Mouse (Mus musculus): ENCODE results near the gene Mars2. TPM values are rescaled to one million over a fixed set of nuclear protein-coding genes. Genes with fewer than 3 reads are reported as not detected.

Gene Mars2
- polyA plus RNA-seq, 1 experiment from 2014 or later: 2.9 TPM

GRCm38 (mm10) chr1:55224111-55224510 is 12.9 kb upstream of the Mars2 start:
- Histone ChIP-seq H3K4me2 (peak overlapping the region; percentile 72), H3K4me3 (peak overlapping the region; percentile 57; the same call in 1 of the 2 replicates), H3K27me3 (replicated peaks) (no peaks in the 10 kb centered on the region), H3K36me3 (no peaks in the 10 kb centered on the region), H3K9me3 (no peaks in the 10 kb centered on the region), H3K9ac (no peak overlapping the region), H3K27ac (replicated peaks) (no peak overlapping the region), H3K4me1 (peaks cover 35% of the 10 kb centered on the region)
- ATAC-seq (ENCODE audit: extremely low read depth, insufficient number of reproducible peaks, low FRiP score, low TSS enrichment): no peak
- 74% methylated on average over 11 of the region's 11 CpGs for WGBS

- Histone ChIP-seq H3K4me3 (peak overlapping the region; percentile 57), H3K36me3 (no peaks in the 10 kb centered on the region), H3K9me3 (no peaks in the 10 kb centered on the region), H3K27me3 (replicated peaks) (no peaks in the 10 kb centered on the region), H3K4me1 (peaks cover 35% of the 10 kb centered on the region), H3K4me2 (peak overlapping the region; percentile 72), H3K9ac (peak overlapping the region; percentile 82), H3K27ac (replicated peaks) (peak overlapping the region; percentile 20; the same call in 1 of the 2 replicates)
- no peak for ATAC-seq (ENCODE audit: extremely low read depth, insufficient number of reproducible peaks, low FRiP score, low TSS enrichment)
- WGBS: 48% methylated on average over 3 of the region's 3 CpGs
Measured at GRCm38 (mm10) chr1:55225398-55225797, 11.6 kb upstream of the Mars2 start.

- Histone ChIP-seq H3K4me3 (peak within 1 kb of the TSS; percentile 57), H3K4me2 (peak within 1 kb of the TSS; percentile 72), H3K36me3 (no peaks in the 10 kb centered on the region), H3K9me3 (no peaks in the 10 kb centered on the region), H3K27ac (replicated peaks) (peak within 1 kb of the TSS; percentile 77), H3K27me3 (replicated peaks) (no peaks in the 10 kb centered on the region), H3K4me1 (peaks cover 28% of the 10 kb centered on the region), H3K9ac (peak within 1 kb of the TSS; percentile 82)
- 3% methylated on average over 26 of the region's 26 CpGs for WGBS
- ATAC-seq (ENCODE audit: extremely low read depth, insufficient number of reproducible peaks, low FRiP score, low TSS enrichment): no peak; the same call in 1 of the 2 replicates
Measured at GRCm38 (mm10) chr1:55226011-55226857, 10.7 kb upstream of the Mars2 start, which contains the start of gene Rftn2. TSS of gene Rftn2 (minus strand) at chr1:55226782.

GRCm38 (mm10) chr1:55227376-55227775 is 9.6 kb upstream of the Mars2 start:
- H3K9ac ChIP-seq: no peak overlapping the region
- no peak overlapping the region for H3K27ac ChIP-seq (replicated peaks)
- ATAC-seq (ENCODE audit: extremely low read depth, insufficient number of reproducible peaks, low FRiP score, low TSS enrichment): no peak
- WGBS: 54% methylated on average over 1 of the region's 1 CpGs
- no peaks in the 10 kb centered on the region for H3K36me3 ChIP-seq
- H3K4me1 ChIP-seq: peaks cover 16% of the 10 kb centered on the region
- no peaks in the 10 kb centered on the region for H3K27me3 ChIP-seq (replicated peaks)
- H3K9me3 ChIP-seq: no peaks in the 10 kb centered on the region
- H3K4me2 ChIP-seq: peak overlapping the region; percentile 18; the same call in 1 of the 2 replicates
- H3K4me3 ChIP-seq: no peak overlapping the region

- Histone ChIP-seq H3K4me3 (no peak overlapping the region), H3K9ac (no peak overlapping the region), H3K4me1 (peaks cover 14% of the 10 kb centered on the region), H3K27ac (replicated peaks) (no peak overlapping the region), H3K9me3 (no peaks in the 10 kb centered on the region), H3K36me3 (no peaks in the 10 kb centered on the region), H3K27me3 (replicated peaks) (no peaks in the 10 kb centered on the region), H3K4me2 (no peak overlapping the region)
- ATAC-seq (ENCODE audit: extremely low read depth, insufficient number of reproducible peaks, low FRiP score, low TSS enrichment): no peak
- 70% methylated on average over 8 of the region's 8 CpGs for WGBS
Measured at GRCm38 (mm10) chr1:55228256-55228884, 8.6 kb upstream of the Mars2 start.

GRCm38 (mm10) chr1:55234910-55235520 is 2.0 kb upstream of the Mars2 start:
- 50% methylated on average over 16 of the region's 16 CpGs for WGBS
- ATAC-seq (ENCODE audit: extremely low read depth, insufficient number of reproducible peaks, low FRiP score, low TSS enrichment): no peak
- H3K4me2 ChIP-seq: no peak overlapping the region
- peaks cover 24% of the 10 kb centered on the region for H3K4me1 ChIP-seq
- no peak overlapping the region for H3K9ac ChIP-seq
- H3K27ac ChIP-seq (replicated peaks): no peak overlapping the region
- H3K9me3 ChIP-seq: no peaks in the 10 kb centered on the region
- H3K36me3 ChIP-seq: no peaks in the 10 kb centered on the region
- H3K4me3 ChIP-seq: no peak overlapping the region
- no peaks in the 10 kb centered on the region for H3K27me3 ChIP-seq (replicated peaks)

GRCm38 (mm10) chr1:55236487-55236886 is 490 bp upstream of the Mars2 start:
- Histone ChIP-seq H3K36me3 (no peaks in the 10 kb centered on the region), H3K27ac (replicated peaks) (no peak overlapping the region), H3K27me3 (replicated peaks) (no peaks in the 10 kb centered on the region), H3K4me3 (peak overlapping the region; percentile 89), H3K9me3 (no peaks in the 10 kb centered on the region), H3K4me2 (peak overlapping the region; percentile 99), H3K4me1 (peaks cover 31% of the 10 kb centered on the region), H3K9ac (peak overlapping the region; percentile 73)
- 35% methylated on average over 5 of the region's 5 CpGs for WGBS
- no peak for ATAC-seq (ENCODE audit: extremely low read depth, insufficient number of reproducible peaks, low FRiP score, low TSS enrichment)

GRCm38 (mm10) chr1:55237643-55238161 is 725 bp downstream of the Mars2 start:
- WGBS: under 1% methylated on average over 23 of the region's 23 CpGs
- ATAC-seq (ENCODE audit: extremely low read depth, insufficient number of reproducible peaks, low FRiP score, low TSS enrichment): no peak
- Histone ChIP-seq H3K9ac (peak overlapping the region; percentile 88), H3K27me3 (replicated peaks) (no peaks in the 10 kb centered on the region), H3K36me3 (no peaks in the 10 kb centered on the region), H3K4me2 (peak overlapping the region; percentile 99), H3K9me3 (no peaks in the 10 kb centered on the region), H3K4me3 (peak overlapping the region; percentile 89), H3K4me1 (peaks cover 31% of the 10 kb centered on the region), H3K27ac (replicated peaks) (peak overlapping the region; percentile 78)

- peak overlapping the region; percentile 99 for H3K4me2 ChIP-seq
- H3K27ac ChIP-seq (replicated peaks): no peak overlapping the region
- no peaks in the 10 kb centered on the region for H3K27me3 ChIP-seq (replicated peaks)
- no peaks in the 10 kb centered on the region for H3K9me3 ChIP-seq
- H3K36me3 ChIP-seq: no peaks in the 10 kb centered on the region
- H3K9ac ChIP-seq: peak overlapping the region; percentile 88
- no peak for ATAC-seq (ENCODE audit: extremely low read depth, insufficient number of reproducible peaks, low FRiP score, low TSS enrichment)
- peak overlapping the region; percentile 89 for H3K4me3 ChIP-seq
- 30% methylated on average over 13 of the region's 13 CpGs for WGBS
- peaks cover 31% of the 10 kb centered on the region for H3K4me1 ChIP-seq
Measured at GRCm38 (mm10) chr1:55238496-55238895, 1.5 kb downstream of the Mars2 start.

- ATAC-seq (ENCODE audit: extremely low read depth, insufficient number of reproducible peaks, low FRiP score, low TSS enrichment): no peak
- H3K36me3 ChIP-seq: no peaks in the 10 kb centered on the region
- no peak overlapping the region for H3K27ac ChIP-seq (replicated peaks)
- H3K27me3 ChIP-seq (replicated peaks): no peaks in the 10 kb centered on the region
- H3K9me3 ChIP-seq: no peaks in the 10 kb centered on the region
- H3K4me1 ChIP-seq: peaks cover 31% of the 10 kb centered on the region
- H3K9ac ChIP-seq: peak overlapping the region; percentile 88; the same call in 1 of the 2 replicates
- WGBS: 0% methylated on average over 1 of the region's 1 CpGs
- peak overlapping the region; percentile 89 for H3K4me3 ChIP-seq
- peak overlapping the region; percentile 99 for H3K4me2 ChIP-seq
Measured at GRCm38 (mm10) chr1:55239237-55239636, 2.3 kb downstream of the Mars2 start.

GRCm38 (mm10) chr1:55246374-55246773 is 9.4 kb downstream of the Mars2 start:
- H3K36me3 ChIP-seq: no peaks in the 10 kb centered on the region
- no peak overlapping the region for H3K27ac ChIP-seq (replicated peaks)
- H3K4me3 ChIP-seq: no peak overlapping the region
- ATAC-seq (ENCODE audit: extremely low read depth, insufficient number of reproducible peaks, low FRiP score, low TSS enrichment): no peak
- H3K9ac ChIP-seq: no peak overlapping the region
- no peaks in the 10 kb centered on the region for H3K4me1 ChIP-seq
- WGBS: 82% methylated on average over 2 of the region's 2 CpGs
- no peak overlapping the region for H3K4me2 ChIP-seq
- no peaks in the 10 kb centered on the region for H3K9me3 ChIP-seq
- H3K27me3 ChIP-seq (replicated peaks): no peaks in the 10 kb centered on the region
